Comparison of ENCODE assay signal across 11 mouse cellular contexts in genomic region chrX:103183536-103183935, GRCm38 (mm10). TPM values are rescaled to one million over a fixed set of nuclear protein-coding genes. Genes with fewer than 3 reads are reported as not detected.
DNase-seq lines count a peak whose midpoint lies in the region; ATAC-seq and TF ChIP-seq lines count a peak whose summit lies in the region.
"Had no signal": no experiment of that assay in that cellular context is flagged by ENCODE, and none has a peak within 500 bp of the region (broad histone marks: within the 10 kb centered on the region; RNA-seq: fewer than 3 reads in every experiment).

No protein-coding gene starts in this region.

- H3K4me2 ChIP-seq in hindbrain, embryonic 15.5 days = peak overlapping the region; percentile 46
- H3K4me2 ChIP-seq: embryonic facial prominence, embryonic 13.5 days had no signal

- no peak overlapping the region for H3K9ac ChIP-seq in MEL (ENCODE audit: control insufficient read depth, low read depth, low read length, poor library complexity, severe bottlenecking)
- H3K9ac ChIP-seq in hindbrain, embryonic 15.5 days = no peak overlapping the region
- H3K9ac ChIP-seq: embryonic facial prominence, embryonic 13.5 days had no signal

- intact Hi-C loops in left cerebral cortex, postnatal 10 days (cut with DNase I) = loop anchor here (10.0 kb wide), 1 partner anchor 229 kb away; no protein-coding TSS in a partner anchor

- H3K36me3 ChIP-seq in MEL (ENCODE audit: control insufficient read depth in 1 of 2, insufficient read depth in 2 of 2, low read length in 2 of 2) = no peaks in the 10 kb centered on the region
- no peaks in the 10 kb centered on the region for H3K36me3 ChIP-seq in hindbrain, embryonic 15.5 days
- H3K36me3 ChIP-seq: embryonic facial prominence, embryonic 13.5 days had no signal

- TF ChIP-seq POLR2A in MEL (IDR thresholded peaks at IDR 0.05; ENCODE audit: control insufficient read depth in 1 of 2, insufficient read depth in 1 of 2, low read depth in 1 of 2, low read length in 2 of 2, poor library complexity in 1 of 2) = no peak

- H3K9me3 ChIP-seq in MEL (replicated peaks; ENCODE audit: insufficient read depth, low read length) = no peaks in the 10 kb centered on the region
- no peaks in the 10 kb centered on the region for H3K9me3 ChIP-seq in hindbrain, embryonic 15.5 days
- H3K9me3 ChIP-seq: embryonic facial prominence, embryonic 13.5 days had no signal

- no peak overlapping the region for H3K27ac ChIP-seq in MEL (ENCODE audit: control insufficient read depth, low read depth, low read length)
- H3K27ac ChIP-seq in hindbrain, embryonic 15.5 days (replicated peaks) = no peak overlapping the region
- H3K27ac ChIP-seq: embryonic facial prominence, embryonic 13.5 days; macrophage had no signal

- TF ChIP-seq EP300 in MEL (IDR thresholded peaks at IDR 0.05; ENCODE audit: low read depth in 1 of 2, low read length in 2 of 2) = no peak

- H3K27me3 ChIP-seq in MEL (ENCODE audit: control insufficient read depth in 1 of 2, insufficient read depth in 2 of 2, low read length in 2 of 2) = no peaks in the 10 kb centered on the region
- H3K27me3 ChIP-seq in hindbrain, embryonic 15.5 days = peaks cover 4% of the 10 kb centered on the region; the same call in 1 of the 2 replicates

- peak in 1 of 3 experiments; percentile 13; a peak in 1 of 6 replicates for TF ChIP-seq CTCF in MEL (IDR thresholded peaks at IDR 0.05 in 2 of 3, conservative IDR thresholded peaks at IDR 0.05 in 1 of 3; ENCODE audit: control insufficient read depth in 1 of 3, insufficient read depth in 1 of 3, low read depth in 2 of 3, low read length in 3 of 3, poor library complexity in 1 of 3, severe bottlenecking in 1 of 3)

- H3K4me3 ChIP-seq in MEL (ENCODE audit: control insufficient read depth in 1 of 2, insufficient read depth in 1 of 2, low read depth in 2 of 2, low read length in 2 of 2) = no peak overlapping the region
- H3K4me3 ChIP-seq in hindbrain, embryonic 15.5 days = peak overlapping the region; percentile 11; the same call in 1 of the 2 replicates
- H3K4me3 ChIP-seq: embryonic facial prominence, embryonic 13.5 days had no signal

- ATAC-seq in hindbrain, embryonic 15.5 days (ENCODE audit: low FRiP score, low read depth) = no peak

- TF ChIP-seq RAD21 in MEL (IDR thresholded peaks at IDR 0.05; ENCODE audit: low read depth, low read length) = no peak; the same call in 1 of the 2 replicates

- DNase-seq in kidney, adult 9 months = peak; percentile 3
- no peak for DNase-seq in kidney, adult 18-20 months
- peak; percentile 29 for DNase-seq in A20 (ENCODE audit: low read depth, low spot score)
- DNase-seq in MEL (ENCODE audit: low read depth, low spot score) = peak; percentile 1
- no peak for DNase-seq in thymus, postnatal 10 days (ENCODE audit: low spot score in 2 of 2)
- no peak for DNase-seq in left cerebral cortex, postnatal 10 days (ENCODE audit: extremely low spot score in 1 of 2, low spot score in 2 of 2)
- DNase-seq: gastrocnemius, postnatal 10 days had no signal

- H3K79me2 ChIP-seq in MEL (ENCODE audit: control insufficient read depth, insufficient read depth, low read length, poor library complexity) = no peaks in the 10 kb centered on the region

- H3K4me1 ChIP-seq in MEL (ENCODE audit: control insufficient read depth in 1 of 2, insufficient read depth in 2 of 2, low read length in 2 of 2) = no peaks in the 10 kb centered on the region
- H3K4me1 ChIP-seq in hindbrain, embryonic 15.5 days (replicated peaks) = no peaks in the 10 kb centered on the region
- H3K4me1 ChIP-seq: embryonic facial prominence, embryonic 13.5 days had no signal

TF ChIP-seq in MEL, 35 proteins besides CTCF, POLR2A, EP300 and RAD21:
- TF ChIP-seq MYC (IDR thresholded peaks at IDR 0.05; ENCODE audit: low read depth, low read length) = no peak
- no peak for TF ChIP-seq USF1 (IDR thresholded peaks at IDR 0.05; ENCODE audit: low read depth, low read length)
- TF ChIP-seq SMC3 (IDR thresholded peaks at IDR 0.05; ENCODE audit: low read depth, low read length) = no peak
- TF ChIP-seq MAZ (IDR thresholded peaks at IDR 0.05; ENCODE audit: low read depth, low read length) = no peak
- TF ChIP-seq POLR2AphosphoS5 (IDR thresholded peaks at IDR 0.05; ENCODE audit: borderline replicate concordance, low read depth, low read length) = no peak
- no peak for TF ChIP-seq USF2 (IDR thresholded peaks at IDR 0.05; ENCODE audit: borderline replicate concordance in 1 of 2, insufficient read depth in 1 of 2, low read depth in 1 of 2, low read length in 2 of 2)
- TF ChIP-seq ZKSCAN1 (IDR thresholded peaks at IDR 0.05; ENCODE audit: low read depth, low read length) = no peak
- TF ChIP-seq ZC3H11A (IDR thresholded peaks at IDR 0.05; ENCODE audit: low read depth, low read length) = no peak
- TF ChIP-seq MYB (IDR thresholded peaks at IDR 0.05; ENCODE audit: low read depth, low read length) = no peak
- no peak for TF ChIP-seq NRF1 (IDR thresholded peaks at IDR 0.05; ENCODE audit: insufficient read depth, low read depth, low read length, poor library complexity, severe bottlenecking)
- TF ChIP-seq UBTF (IDR thresholded peaks at IDR 0.05; ENCODE audit: borderline replicate concordance, insufficient read depth, low read depth, low read length) = no peak
- no peak for TF ChIP-seq TBP (IDR thresholded peaks at IDR 0.05; ENCODE audit: low read depth, low read length)
- no peak for TF ChIP-seq BHLHE40 (IDR thresholded peaks at IDR 0.05; ENCODE audit: borderline replicate concordance, low read depth, low read length)
- TF ChIP-seq KAT2A (conservative IDR thresholded peaks at IDR 0.05; ENCODE audit: low read depth, low read length) = no peak
- no peak for TF ChIP-seq GATA1 (IDR thresholded peaks at IDR 0.05; ENCODE audit: low read depth, low read length)
- TF ChIP-seq GABPA (IDR thresholded peaks at IDR 0.05; ENCODE audit: low read depth, low read length) = no peak
- TF ChIP-seq MEF2A (IDR thresholded peaks at IDR 0.05; ENCODE audit: extremely low read depth, insufficient replicate concordance, low read depth, low read length, poor library complexity, severe bottlenecking) = no peak

RNA-seq across cellular contexts. Expression of gene Nap1l2, which starts 2.9 kb away (rescaled TPM):
- total RNA-seq in MEL (2012; rRNA removed) = not detected in 2 replicates
- not detected for polyA plus RNA-seq in MEL (2012; ENCODE audit: insufficient read depth in 1 of 2, insufficient read length in 2 of 2, low read depth in 1 of 2, low replicate concordance in 2 of 2, missing spikeins in 1 of 2)
- 96.1 and 97.5 TPM in 2 replicates for polyA plus RNA-seq in hindbrain, embryonic 15.5 days (2015; fragmentation: Nextera tagmentation; extraction: Ambion mirVana)
- total RNA-seq in left cerebral cortex, postnatal 10 days (2021) = 10 to 100 TPM; 80.0 to 82.2 TPM
- total RNA-seq: gastrocnemius, postnatal 10 days had no signal
- polyA plus RNA-seq: small intestine, adult 2 months had no signal

Comparison
In these comparisons a context has a peak if more than half of its experiments do, and no peak if none do; other contexts are left out.
1. DNase-seq: peak in kidney, adult 9 months (single experiment), A20 (single experiment) and MEL (single experiment); none in kidney, adult 18-20 months (single experiment), thymus, postnatal 10 days (0 of 2) and left cerebral cortex, postnatal 10 days (0 of 2).
2. RNA of gene Nap1l2, which starts 2.9 kb away (total RNA-seq): 80.0 to 82.2 TPM in left cerebral cortex, postnatal 10 days; not detected in MEL; every median in the first group is over 10 times any median in the second.